Mouse (Mus musculus): ENCODE results near the gene Mybph. TPM values are rescaled to one million over a fixed set of nuclear protein-coding genes. Genes with fewer than 3 reads are reported as not detected.

The Mybph gene
- total and polyA plus RNA-seq, 2 experiments from 2014 or later: 0.12 TPM; not detected in 1

DNA sequence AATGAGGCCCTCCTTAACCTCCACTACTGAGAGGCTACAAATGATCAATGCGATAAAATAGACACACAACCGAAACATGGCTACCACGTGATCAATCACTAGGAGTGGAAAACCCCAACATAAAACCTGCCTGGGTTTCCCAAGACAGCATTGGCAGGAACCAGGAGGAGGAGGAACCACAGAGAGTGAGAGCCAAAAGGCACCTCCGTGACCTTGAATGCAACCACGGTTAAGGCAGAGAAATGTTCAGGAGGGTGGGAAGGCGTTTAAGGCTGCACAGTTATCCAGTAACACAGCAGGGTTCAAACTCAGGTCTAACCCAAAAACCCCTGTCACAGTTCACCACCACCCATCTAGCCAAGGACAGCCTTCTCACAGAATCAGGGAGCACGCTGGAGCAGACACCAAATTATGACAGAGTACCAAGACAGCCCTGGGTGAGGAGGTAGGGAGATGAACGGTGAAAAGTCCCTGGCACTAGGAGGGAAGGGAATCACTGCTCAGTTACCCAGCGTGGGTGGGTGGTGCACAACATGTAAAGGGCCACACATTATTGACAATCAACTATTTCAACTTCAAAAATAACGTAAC lies 37.5 kb downstream of the Mybph start:
- H3K4me1 ChIP-seq (ENCODE audit: control insufficient read depth, insufficient read depth): peaks cover 39% of the 10 kb centered on the region
- peaks cover 18% of the 10 kb centered on the region for H3K27me3 ChIP-seq (ENCODE audit: control insufficient read depth, insufficient read depth, low read length)
- TF ChIP-seq EP300 (IDR thresholded peaks at IDR 0.05; ENCODE audit: low read depth) (no peak), CTCF (IDR thresholded peaks at IDR 0.05; ENCODE audit: low read depth) (no peak)
- H3K4me3 ChIP-seq (ENCODE audit: low read depth, low read length): no peak overlapping the region
- no peak overlapping the region for H3K9ac ChIP-seq (replicated peaks; ENCODE audit: low read depth, low read length)
- DNase-seq (ENCODE audit: low spot score) (no peak), ATAC-seq (ENCODE audit: insufficient read depth, low read depth) (no peak)
- H3K27ac ChIP-seq (ENCODE audit: low read depth): peak overlapping the region; percentile 87
- H3K4me2 ChIP-seq (ENCODE audit: low read depth, low read length): no peak overlapping the region
- WGBS: 65% methylated on average over 10 of the region's 10 CpGs
- H3K36me3 ChIP-seq (replicated peaks; ENCODE audit: control insufficient read depth, insufficient read depth, low read length): no peaks in the 10 kb centered on the region
- no peaks in the 10 kb centered on the region for H3K9me3 ChIP-seq (replicated peaks; ENCODE audit: control insufficient read depth, low read length)

DNA sequence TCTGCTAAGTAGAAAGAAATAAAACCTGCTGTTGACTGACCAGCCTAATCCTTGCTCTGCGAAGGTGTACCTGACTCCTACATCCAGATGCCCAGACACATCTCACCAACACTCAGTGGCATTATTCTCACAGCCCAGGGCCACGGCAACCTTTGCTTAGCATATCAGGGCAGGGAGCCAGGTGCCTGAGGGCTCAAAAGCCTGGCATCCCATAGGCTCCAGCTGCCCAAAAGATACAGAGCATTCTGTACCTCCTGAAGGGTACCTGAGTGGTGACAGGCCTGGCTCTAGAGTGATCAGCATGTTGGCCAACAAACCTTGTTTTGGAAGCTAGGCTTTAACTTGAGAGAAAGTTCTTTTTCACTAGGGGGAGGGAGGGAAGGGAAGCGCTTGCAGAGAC lies 38.0 kb downstream of the Mybph start:
- H3K36me3 ChIP-seq (replicated peaks; ENCODE audit: control insufficient read depth, insufficient read depth, low read length): no peaks in the 10 kb centered on the region
- H3K4me3 ChIP-seq (ENCODE audit: low read depth, low read length): no peak overlapping the region
- peaks cover 39% of the 10 kb centered on the region for H3K4me1 ChIP-seq (ENCODE audit: control insufficient read depth, insufficient read depth)
- peak overlapping the region; percentile 87 for H3K27ac ChIP-seq (ENCODE audit: low read depth)
- DNase-seq (ENCODE audit: low spot score) (peak; percentile 69), ATAC-seq (ENCODE audit: insufficient read depth, low read depth) (peak; percentile 40)
- no peak overlapping the region for H3K4me2 ChIP-seq (ENCODE audit: low read depth, low read length)
- TF ChIP-seq EP300 (IDR thresholded peaks at IDR 0.05; ENCODE audit: low read depth): no peak
- no peak for TF ChIP-seq CTCF (IDR thresholded peaks at IDR 0.05; ENCODE audit: low read depth)
- H3K27me3 ChIP-seq (ENCODE audit: control insufficient read depth, insufficient read depth, low read length): peaks cover 18% of the 10 kb centered on the region
- H3K9me3 ChIP-seq (replicated peaks; ENCODE audit: control insufficient read depth, low read length): no peaks in the 10 kb centered on the region
- H3K9ac ChIP-seq (replicated peaks; ENCODE audit: low read depth, low read length): no peak overlapping the region; the same call in 1 of the 2 replicates
- 54% methylated on average over 3 of the region's 3 CpGs for WGBS

DNA sequence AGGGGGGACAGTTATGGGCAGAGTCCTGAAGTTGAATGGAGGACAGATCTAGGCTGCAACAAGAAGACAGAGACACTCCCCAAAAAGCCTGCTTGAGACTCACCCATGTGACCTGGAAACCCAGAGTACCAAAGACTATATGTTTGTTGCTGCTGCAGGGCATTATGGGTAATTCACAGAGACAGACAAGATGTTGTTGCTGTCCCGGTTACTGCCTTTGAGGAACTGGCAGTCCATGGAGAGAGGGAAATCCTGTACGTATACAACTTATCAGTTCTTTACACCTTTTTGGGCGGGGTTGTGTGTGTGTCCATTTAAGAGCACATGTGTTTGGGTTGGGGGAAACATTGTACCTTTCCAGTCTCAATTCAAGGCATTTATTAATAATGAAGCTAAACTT lies 38.4 kb downstream of the Mybph start:
- 64% methylated on average over 3 of the region's 3 CpGs for WGBS
- TF ChIP-seq CTCF (IDR thresholded peaks at IDR 0.05; ENCODE audit: low read depth) (no peak), EP300 (IDR thresholded peaks at IDR 0.05; ENCODE audit: low read depth) (no peak)
- H3K4me3 ChIP-seq (ENCODE audit: low read depth, low read length): no peak overlapping the region
- H3K9me3 ChIP-seq (replicated peaks; ENCODE audit: control insufficient read depth, low read length): no peaks in the 10 kb centered on the region
- no peak overlapping the region for H3K9ac ChIP-seq (replicated peaks; ENCODE audit: low read depth, low read length)
- ATAC-seq (ENCODE audit: insufficient read depth, low read depth) (no peak), DNase-seq (ENCODE audit: low spot score) (no peak)
- peak overlapping the region; percentile 87 for H3K27ac ChIP-seq (ENCODE audit: low read depth)
- H3K4me1 ChIP-seq (ENCODE audit: control insufficient read depth, insufficient read depth): peaks cover 36% of the 10 kb centered on the region
- no peaks in the 10 kb centered on the region for H3K36me3 ChIP-seq (replicated peaks; ENCODE audit: control insufficient read depth, insufficient read depth, low read length)
- peaks cover 18% of the 10 kb centered on the region for H3K27me3 ChIP-seq (ENCODE audit: control insufficient read depth, insufficient read depth, low read length)
- H3K4me2 ChIP-seq (ENCODE audit: low read depth, low read length): no peak overlapping the region

GRCm38 (mm10) chr1:134232326-134232725 lies 39.1 kb downstream of the Mybph start:
- Histone ChIP-seq H3K4me3 (ENCODE audit: low read depth, low read length) (0 out of 2 replicates have a peak overlapping the region, but pooled peaks have one; percentile 43), H3K27ac (ENCODE audit: low read depth) (peak overlapping the region; percentile 87), H3K9me3 (replicated peaks; ENCODE audit: control insufficient read depth, low read length) (no peaks in the 10 kb centered on the region), H3K9ac (replicated peaks; ENCODE audit: low read depth, low read length) (no peak overlapping the region; the same call in 1 of the 2 replicates), H3K36me3 (replicated peaks; ENCODE audit: control insufficient read depth, insufficient read depth, low read length) (no peaks in the 10 kb centered on the region), H3K27me3 (ENCODE audit: control insufficient read depth, insufficient read depth, low read length) (peaks cover 18% of the 10 kb centered on the region), H3K4me2 (ENCODE audit: low read depth, low read length) (peak overlapping the region; percentile 72), H3K4me1 (ENCODE audit: control insufficient read depth, insufficient read depth) (peaks cover 29% of the 10 kb centered on the region)
- no peak for DNase-seq (ENCODE audit: low spot score)
- no peak for TF ChIP-seq EP300 (IDR thresholded peaks at IDR 0.05; ENCODE audit: low read depth)
- no peak for TF ChIP-seq CTCF (IDR thresholded peaks at IDR 0.05; ENCODE audit: low read depth)
- WGBS: 44% methylated on average over 8 of the region's 8 CpGs
- no peak for ATAC-seq (ENCODE audit: insufficient read depth, low read depth)

GRCm38 (mm10) chr1:134232778-134233531 lies 39.7 kb downstream of the Mybph start:
- DNase-seq (ENCODE audit: low spot score): no peak
- Histone ChIP-seq H3K27me3 (ENCODE audit: control insufficient read depth, insufficient read depth, low read length) (peaks cover 18% of the 10 kb centered on the region), H3K27ac (ENCODE audit: low read depth) (peak overlapping the region; percentile 87), H3K4me2 (ENCODE audit: low read depth, low read length) (peak overlapping the region; percentile 72), H3K4me3 (ENCODE audit: low read depth, low read length) (peak overlapping the region; percentile 43), H3K9me3 (replicated peaks; ENCODE audit: control insufficient read depth, low read length) (no peaks in the 10 kb centered on the region), H3K9ac (replicated peaks; ENCODE audit: low read depth, low read length) (peak overlapping the region; percentile 30; the same call in 1 of the 2 replicates), H3K36me3 (replicated peaks; ENCODE audit: control insufficient read depth, insufficient read depth, low read length) (no peaks in the 10 kb centered on the region), H3K4me1 (ENCODE audit: control insufficient read depth, insufficient read depth) (peaks cover 28% of the 10 kb centered on the region)
- ATAC-seq (ENCODE audit: insufficient read depth, low read depth): peak; percentile 39
- WGBS: 19% methylated on average over 12 of the region's 12 CpGs
- no peak for TF ChIP-seq CTCF (IDR thresholded peaks at IDR 0.05; ENCODE audit: low read depth)
- TF ChIP-seq EP300 (IDR thresholded peaks at IDR 0.05; ENCODE audit: low read depth): no peak
